Mouse (Mus musculus) left cerebral cortex, postnatal 10 days (tissue): Measurements from ENCODE around the gene Gm13304. TPM values are rescaled to one million over a fixed set of nuclear protein-coding genes. Genes with fewer than 3 reads are reported as not detected.
"Not testable (repeated sequence)": the region's sequence is repeated elsewhere in the genome, so short reads cannot be mapped to it uniquely, and the experiment has no call there.

Experiments
- DNase-seq, 2 experiments: peaks; one replicate each; pipeline ENCODE4 v3.0.0; 2021 to 2022; ENCODE audit warnings: low spot score in 2 of 2, mixed read lengths in 1 of 2; ENCODE audit errors: extremely low spot score in 1 of 2
- intact Hi-C: fragments of 180-260 bp; cut with DNase I; formaldehyde crosslinking; loops from one replicate; pipeline ENCODE4 v1.15.1; 2025
- total RNA-seq, 2 experiments: library from RNA; stranded (reverse); gene quantifications; 2 replicates each; pipeline ENCODE4 v1.2.3; 2021

Gm13304 gene
- 10 to 100 TPM in 1 of 2 experiments, 1 to 10 TPM in 1; 8.0 to 17.1 TPM for total RNA-seq

DNA sequence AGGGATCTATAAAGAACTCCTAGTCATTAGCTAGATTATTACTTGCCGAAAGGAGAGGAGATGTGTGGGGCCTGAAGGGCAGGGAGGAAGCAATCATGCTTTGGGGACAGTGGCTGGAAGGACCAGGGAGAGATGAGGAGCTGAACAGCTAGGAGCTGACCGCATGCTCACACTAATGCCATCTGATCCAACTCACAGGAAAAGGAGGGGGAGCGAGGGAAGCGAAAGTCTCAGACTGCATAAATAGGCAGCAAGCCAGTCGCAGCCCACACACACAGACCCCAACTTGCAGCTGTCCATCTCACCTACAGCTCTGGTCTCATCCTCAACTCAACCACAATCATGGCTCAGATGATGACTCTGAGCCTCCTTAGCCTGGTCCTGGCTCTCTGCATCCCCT, at the start of gene Gm13304:
TSS of gene Gm13304 (plus strand) at position 301 of the 400 bp plus-strand sequence.
- intact Hi-C loops, DNase-seq: not testable (repeated sequence)

- intact Hi-C loops, DNase-seq: not testable (repeated sequence)
Measured at GRCm38 (mm10) chr4:42090907-42091306, 23.7 kb upstream of the Gm13304 start, which contains the start of gene Gm3893. Gm3893 (plus strand) TSS chr4:42091207.

- intact Hi-C loops, result not testable (repeated sequence)
Measured at GRCm38 (mm10) chr4:42153136-42153535, 38.5 kb downstream of the Gm13304 start, which contains the start of gene Gm13306. Gm13306 (plus strand) TSS chr4:42153436.

More at GRCm38 (mm10) chr4:42153136-42153535, 38.5 kb downstream of the Gm13304 start, which contains the start of gene Gm13306:
- not testable (repeated sequence) for DNase-seq

Other genes with a start within 250 kb of the Gm13304 start
- not detected for gene Gm21541, start 211.2 kb upstream of the Gm13304 start, total RNA-seq
- 10 to 100 TPM; 45.4 to 51.3 TPM for gene Gm20878, start 173.2 kb upstream of the Gm13304 start, total RNA-seq
- gene Fam205a4, start 148.8 kb upstream of the Gm13304 start, total RNA-seq, result 1 to 10 TPM; 3.1 to 5.7 TPM
- 1 to 10 TPM; 4.2 to 5.8 TPM for gene Gm21093, start 80.1 kb upstream of the Gm13304 start, total RNA-seq
- not detected for gene Gm3893, start 23.6 kb upstream of the Gm13304 start, total RNA-seq
- gene Gm13306, start 38.6 kb downstream of the Gm13304 start, total RNA-seq, result 10 to 100 TPM; 26.7 to 40.5 TPM
- gene Gm13305, start 53.8 kb downstream of the Gm13304 start, total RNA-seq, result under 1 TPM; 0.43 to 0.99 TPM
- gene Gm10600, start 125.8 kb downstream of the Gm13304 start, total RNA-seq, result 1 to 10 TPM; 8.8 to 9.0 TPM
- not detected for gene Ccl21b, start 140.9 kb downstream of the Gm13304 start, total RNA-seq
- gene Gm21953, start 179.4 kb downstream of the Gm13304 start, total RNA-seq, result not detected
- 1 to 10 TPM in 1 of 2 experiments, not detected in 1; 1.4 TPM for gene Fam205a3, start 203.5 kb downstream of the Gm13304 start, total RNA-seq